Mouse (Mus musculus): ENCODE results near the gene Tmem253. TPM values are rescaled to one million over a fixed set of nuclear protein-coding genes. Genes with fewer than 3 reads are reported as not detected.
"Not testable (repeated sequence)": the region's sequence is repeated elsewhere in the genome, so short reads cannot be mapped to it uniquely, and the experiment has no call there.

Gene Tmem253
- polyA plus RNA-seq, 1 experiment from 2014 or later = 0.66 TPM

GRCm38 (mm10) chr14:52022244-52022708, 6.8 kb downstream of the Tmem253 start:
- peak overlapping the region; percentile 80 for H3K27ac ChIP-seq (ENCODE audit: low read length)
- H3K36me3 ChIP-seq (ENCODE audit: insufficient read depth, low read length) = no peaks in the 10 kb centered on the region
- no peaks in the 10 kb centered on the region for H3K9me3 ChIP-seq (ENCODE audit: low read length)
- ATAC-seq (no peak), DNase-seq (ENCODE audit: low spot score) (peak; percentile 54)
- no peak overlapping the region for H3K9ac ChIP-seq (replicated peaks; ENCODE audit: low read depth)
- no peak for TF ChIP-seq EP300 (IDR thresholded peaks at IDR 0.05)
- TF ChIP-seq CTCF (IDR thresholded peaks at IDR 0.05) = no peak
- 60% methylated on average over 3 of the region's 3 CpGs for WGBS
- no peaks in the 10 kb centered on the region for H3K27me3 ChIP-seq (replicated peaks; ENCODE audit: insufficient read depth, low read length)
- H3K4me1 ChIP-seq (ENCODE audit: insufficient read depth, low read depth, low read length) = no peaks in the 10 kb centered on the region; the same call in 1 of the 2 replicates
- H3K4me3 ChIP-seq (ENCODE audit: low read depth, low read length) = no peak overlapping the region
- peak overlapping the region; percentile 53 for H3K4me2 ChIP-seq (replicated peaks; ENCODE audit: low read depth, low read length)

- H3K27me3 ChIP-seq (replicated peaks; ENCODE audit: insufficient read depth, low read length) = no peaks in the 10 kb centered on the region
- ATAC-seq (peak; percentile 44), DNase-seq (ENCODE audit: low spot score) (peak; percentile 97)
- H3K9ac ChIP-seq (replicated peaks; ENCODE audit: low read depth) = no peak overlapping the region; the same call in 1 of the 2 replicates
- H3K4me1 ChIP-seq (ENCODE audit: insufficient read depth, low read depth, low read length) = no peaks in the 10 kb centered on the region; the same call in 1 of the 2 replicates
- H3K27ac ChIP-seq (ENCODE audit: low read length) = peak overlapping the region; percentile 80
- WGBS = 5% methylated on average over 23 of the region's 23 CpGs
- H3K9me3 ChIP-seq (ENCODE audit: low read length) = no peaks in the 10 kb centered on the region
- H3K36me3 ChIP-seq (ENCODE audit: insufficient read depth, low read length) = no peaks in the 10 kb centered on the region
- peak overlapping the region; percentile 53 for H3K4me2 ChIP-seq (replicated peaks; ENCODE audit: low read depth, low read length)
- TF ChIP-seq EP300 (IDR thresholded peaks at IDR 0.05) = peak; percentile 75
- peak; percentile 86 for TF ChIP-seq CTCF (IDR thresholded peaks at IDR 0.05)
- H3K4me3 ChIP-seq (ENCODE audit: low read depth, low read length) = peak overlapping the region; percentile 35
Observed at GRCm38 (mm10) chr14:52022709-52023459, 7.4 kb downstream of the Tmem253 start.

- no peak overlapping the region for H3K4me2 ChIP-seq (replicated peaks; ENCODE audit: low read depth, low read length)
Observed at GRCm38 (mm10) chr14:52024133-52024532, 8.7 kb downstream of the Tmem253 start.

GRCm38 (mm10) chr14:52026342-52026741, 10.9 kb downstream of the Tmem253 start:
- DNase-seq (ENCODE audit: low spot score) (no peak), ATAC-seq (no peak)
- no peak overlapping the region for H3K4me3 ChIP-seq (ENCODE audit: low read depth, low read length)
- H3K4me2 ChIP-seq (replicated peaks; ENCODE audit: low read depth, low read length) = no peak overlapping the region
- H3K27ac ChIP-seq (ENCODE audit: low read length) = no peak overlapping the region
- no peaks in the 10 kb centered on the region for H3K36me3 ChIP-seq (ENCODE audit: insufficient read depth, low read length)
- H3K27me3 ChIP-seq (replicated peaks; ENCODE audit: insufficient read depth, low read length) = no peaks in the 10 kb centered on the region
- 75% methylated on average over 4 of the region's 4 CpGs for WGBS
- H3K9me3 ChIP-seq (ENCODE audit: low read length) = no peaks in the 10 kb centered on the region
- TF ChIP-seq CTCF (IDR thresholded peaks at IDR 0.05) (no peak), EP300 (IDR thresholded peaks at IDR 0.05) (no peak)
- no peaks in the 10 kb centered on the region for H3K4me1 ChIP-seq (ENCODE audit: insufficient read depth, low read depth, low read length)
- H3K9ac ChIP-seq (replicated peaks; ENCODE audit: low read depth) = no peak overlapping the region

More at GRCm38 (mm10) chr14:52024133-52024532, 8.7 kb downstream of the Tmem253 start:
- no peak for TF ChIP-seq EP300 (IDR thresholded peaks at IDR 0.05)
- TF ChIP-seq CTCF (IDR thresholded peaks at IDR 0.05) = no peak
- ATAC-seq = no peak
- Histone ChIP-seq H3K27me3 (replicated peaks; ENCODE audit: insufficient read depth, low read length) (no peaks in the 10 kb centered on the region), H3K9ac (replicated peaks; ENCODE audit: low read depth) (no peak overlapping the region), H3K4me1 (ENCODE audit: insufficient read depth, low read depth, low read length) (no peaks in the 10 kb centered on the region; the same call in 1 of the 2 replicates), H3K36me3 (ENCODE audit: insufficient read depth, low read length) (no peaks in the 10 kb centered on the region), H3K27ac (ENCODE audit: low read length) (0 out of 2 replicates have a peak overlapping the region, but pooled peaks have one; percentile 2), H3K4me3 (ENCODE audit: low read depth, low read length) (no peak overlapping the region), H3K9me3 (ENCODE audit: low read length) (no peaks in the 10 kb centered on the region)
- no peak for DNase-seq (ENCODE audit: low spot score)
- WGBS = 82% methylated on average over 2 of the region's 2 CpGs

- 55% methylated on average over 6 of the region's 6 CpGs for WGBS
- Histone ChIP-seq H3K36me3 (ENCODE audit: insufficient read depth, low read length) (no peaks in the 10 kb centered on the region), H3K4me3 (ENCODE audit: low read depth, low read length) (no peak overlapping the region), H3K9me3 (ENCODE audit: low read length) (no peaks in the 10 kb centered on the region), H3K27me3 (replicated peaks; ENCODE audit: insufficient read depth, low read length) (no peaks in the 10 kb centered on the region), H3K4me1 (ENCODE audit: insufficient read depth, low read depth, low read length) (no peaks in the 10 kb centered on the region), H3K27ac (ENCODE audit: low read length) (no peak overlapping the region), H3K4me2 (replicated peaks; ENCODE audit: low read depth, low read length) (no peak overlapping the region), H3K9ac (replicated peaks; ENCODE audit: low read depth) (no peak overlapping the region)
- DNase-seq (ENCODE audit: low spot score) (no peak), ATAC-seq (peak; percentile 30)
- TF ChIP-seq EP300 (IDR thresholded peaks at IDR 0.05) (0 out of 2 replicates have a peak, but pooled peaks have one; percentile 7), CTCF (IDR thresholded peaks at IDR 0.05) (no peak)
Observed at GRCm38 (mm10) chr14:52035926-52036325, 20.5 kb downstream of the Tmem253 start.

GRCm38 (mm10) chr14:52039332-52039731, 23.9 kb downstream of the Tmem253 start:
- H3K9ac ChIP-seq (replicated peaks; ENCODE audit: low read depth) = no peak overlapping the region
- ATAC-seq (no peak), DNase-seq (ENCODE audit: low spot score) (no peak)
- no peaks in the 10 kb centered on the region for H3K4me1 ChIP-seq (ENCODE audit: insufficient read depth, low read depth, low read length)
- no peak overlapping the region for H3K4me3 ChIP-seq (ENCODE audit: low read depth, low read length)
- no peaks in the 10 kb centered on the region for H3K9me3 ChIP-seq (ENCODE audit: low read length)
- no peaks in the 10 kb centered on the region for H3K27me3 ChIP-seq (replicated peaks; ENCODE audit: insufficient read depth, low read length)
- no peak overlapping the region for H3K27ac ChIP-seq (ENCODE audit: low read length)
- no peaks in the 10 kb centered on the region for H3K36me3 ChIP-seq (ENCODE audit: insufficient read depth, low read length)
- TF ChIP-seq CTCF (IDR thresholded peaks at IDR 0.05) (no peak), EP300 (IDR thresholded peaks at IDR 0.05) (no peak)
- H3K4me2 ChIP-seq (replicated peaks; ENCODE audit: low read depth, low read length) = no peak overlapping the region
- 75% methylated on average over 5 of the region's 5 CpGs for WGBS

GRCm38 (mm10) chr14:52042359-52042758, 26.9 kb downstream of the Tmem253 start, which contains the start of gene Olfr221:
Olfr221 (minus strand) TSS chr14:52042459.
- not testable (repeated sequence) for H3K4me1 ChIP-seq (ENCODE audit: insufficient read depth, low read depth, low read length); H3K4me2 ChIP-seq (replicated peaks; ENCODE audit: low read depth, low read length); H3K27ac ChIP-seq (ENCODE audit: low read length); H3K27me3 ChIP-seq (replicated peaks; ENCODE audit: insufficient read depth, low read length); H3K9ac ChIP-seq (replicated peaks; ENCODE audit: low read depth); H3K9me3 ChIP-seq (ENCODE audit: low read length); ATAC-seq; H3K4me3 ChIP-seq (ENCODE audit: low read depth, low read length); H3K36me3 ChIP-seq (ENCODE audit: insufficient read depth, low read length); DNase-seq (ENCODE audit: low spot score)
- WGBS = 50% methylated on average over 3 of the region's 3 CpGs
